Mouse (Mus musculus): Measurements from ENCODE around the gene Olfr1426. TPM values are rescaled to one million over a fixed set of nuclear protein-coding genes. Genes with fewer than 3 reads are reported as not detected.

The Olfr1426 gene
- polyA plus RNA-seq, 1 experiment from 2014 or later: not detected

DNA sequence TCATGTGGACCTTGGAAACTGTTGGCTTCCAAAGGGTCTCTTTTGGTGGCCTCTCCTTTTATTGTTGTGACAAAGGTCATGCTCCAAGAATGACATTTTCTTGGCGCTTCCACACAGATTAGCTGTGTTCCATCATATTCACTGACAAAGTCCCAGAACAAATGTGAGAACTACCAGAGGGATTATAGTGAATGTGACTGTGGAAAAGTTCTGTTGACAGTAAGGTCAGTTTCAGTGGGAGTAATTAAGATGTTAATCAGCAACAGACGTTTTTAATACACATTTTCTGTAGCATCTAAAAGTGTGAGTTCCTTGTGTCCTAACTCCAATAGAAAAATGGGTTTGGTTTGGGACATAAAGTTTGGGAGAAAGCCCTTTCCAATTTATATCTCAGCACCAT is 50.6 kb downstream of the Olfr1426 start, which contains the start of gene Olfr1423:
Gene Olfr1423 (minus strand): TSS at position 101 of the 400 bp plus-strand sequence.
- no peak within 1 kb of the TSS for H3K27ac ChIP-seq (replicated peaks)
- H3K9me3 ChIP-seq: no peaks in the 10 kb centered on the region
- H3K36me3 ChIP-seq (replicated peaks): no peaks in the 10 kb centered on the region
- DNase-seq (ENCODE audit: low spot score): no peak
- no peaks in the 10 kb centered on the region for H3K27me3 ChIP-seq (replicated peaks; ENCODE audit: low read depth, poor library complexity, severe bottlenecking)
- WGBS: 57% methylated on average over 2 of the region's 2 CpGs
- H3K4me3 ChIP-seq: no peak within 1 kb of the TSS
- H3K4me1 ChIP-seq: no peaks in the 10 kb centered on the region

DNA sequence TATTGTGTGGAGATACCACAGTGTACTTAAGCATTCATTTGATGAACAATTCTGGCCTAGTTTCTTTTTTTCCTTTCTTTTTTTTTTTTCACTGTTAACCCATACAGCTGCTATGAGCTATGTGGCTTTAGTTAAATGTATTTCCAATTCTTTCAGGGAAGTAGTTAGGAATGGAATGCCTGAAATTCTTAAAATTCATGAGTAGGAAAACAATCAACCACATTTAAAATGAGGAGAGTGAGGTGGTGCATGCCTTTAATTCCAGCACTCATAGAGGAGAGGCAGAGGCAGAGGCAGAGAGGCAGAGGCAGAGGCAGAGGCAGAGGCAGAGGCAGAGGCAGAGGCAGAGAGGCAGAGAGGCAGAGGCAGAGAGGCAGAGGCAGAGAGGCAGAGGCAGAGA is 54.1 kb downstream of the Olfr1426 start:
- Histone ChIP-seq H3K4me3 (no peak overlapping the region), H3K27me3 (replicated peaks; ENCODE audit: low read depth, poor library complexity, severe bottlenecking) (no peaks in the 10 kb centered on the region), H3K4me1 (no peaks in the 10 kb centered on the region), H3K27ac (replicated peaks) (no peak overlapping the region), H3K9me3 (no peaks in the 10 kb centered on the region), H3K36me3 (replicated peaks) (no peaks in the 10 kb centered on the region)
- no peak for DNase-seq (ENCODE audit: low spot score)

Other genes starting within 250 kb of the Olfr1426 start
- gene Olfr1418, start 230.9 kb downstream of the Olfr1426 start, polyA plus RNA-seq (2016; fragmentation: Nextera tagmentation; extraction: Ambion mirVana): not detected in 2 replicates
- not detected in 2 replicates for gene Olfr1419, start 216.9 kb downstream of the Olfr1426 start, polyA plus RNA-seq (2016; fragmentation: Nextera tagmentation; extraction: Ambion mirVana)
- not detected in 2 replicates for gene Olfr1420, start 205.4 kb downstream of the Olfr1426 start, polyA plus RNA-seq (2016; fragmentation: Nextera tagmentation; extraction: Ambion mirVana)
- 23.4 and 23.6 TPM in 2 replicates for gene Patl1, start 179.6 kb downstream of the Olfr1426 start, polyA plus RNA-seq (2016; fragmentation: Nextera tagmentation; extraction: Ambion mirVana)
- gene Osbp, start 126.1 kb downstream of the Olfr1426 start, polyA plus RNA-seq (2016; fragmentation: Nextera tagmentation; extraction: Ambion mirVana): 2.8 and 3.5 TPM in 2 replicates
- gene Olfr1423, start 50.7 kb downstream of the Olfr1426 start, polyA plus RNA-seq (2016; fragmentation: Nextera tagmentation; extraction: Ambion mirVana): 0.04 and 0.09 TPM in 2 replicates
- gene Olfr1424, start 29.3 kb downstream of the Olfr1426 start, polyA plus RNA-seq (2016; fragmentation: Nextera tagmentation; extraction: Ambion mirVana): not detected in 2 replicates
- not detected in 2 replicates for gene Olfr1425, start 14.3 kb downstream of the Olfr1426 start, polyA plus RNA-seq (2016; fragmentation: Nextera tagmentation; extraction: Ambion mirVana)
- gene Olfr1427, start 11.3 kb upstream of the Olfr1426 start, polyA plus RNA-seq (2016; fragmentation: Nextera tagmentation; extraction: Ambion mirVana): not detected in 2 replicates
- gene Olfr1428, start 23.9 kb upstream of the Olfr1426 start, polyA plus RNA-seq (2016; fragmentation: Nextera tagmentation; extraction: Ambion mirVana): not detected in 2 replicates
- not detected in 2 replicates for gene Olfr76, start 31.2 kb upstream of the Olfr1426 start, polyA plus RNA-seq (2016; fragmentation: Nextera tagmentation; extraction: Ambion mirVana)
- not detected in 2 replicates for gene Olfr1555-ps1, start 78.1 kb upstream of the Olfr1426 start, polyA plus RNA-seq (2016; fragmentation: Nextera tagmentation; extraction: Ambion mirVana)
- not detected in 2 replicates for gene Olfr1431, start 108.6 kb upstream of the Olfr1426 start, polyA plus RNA-seq (2016; fragmentation: Nextera tagmentation; extraction: Ambion mirVana)
- gene Olfr1432, start 140.6 kb upstream of the Olfr1426 start, polyA plus RNA-seq (2016; fragmentation: Nextera tagmentation; extraction: Ambion mirVana): not detected in 2 replicates
- gene Olfr262, start 149.6 kb upstream of the Olfr1426 start, polyA plus RNA-seq (2016; fragmentation: Nextera tagmentation; extraction: Ambion mirVana): not detected in 2 replicates
- gene Olfr235, start 169.0 kb upstream of the Olfr1426 start, polyA plus RNA-seq (2016; fragmentation: Nextera tagmentation; extraction: Ambion mirVana): not detected in 2 replicates
- not detected in 2 replicates for gene Olfr1434, start 187.8 kb upstream of the Olfr1426 start, polyA plus RNA-seq (2016; fragmentation: Nextera tagmentation; extraction: Ambion mirVana)
- not detected in 2 replicates for gene Olfr1436, start 207.1 kb upstream of the Olfr1426 start, polyA plus RNA-seq (2016; fragmentation: Nextera tagmentation; extraction: Ambion mirVana)
- gene Olfr1437, start 233.1 kb upstream of the Olfr1426 start, polyA plus RNA-seq (2016; fragmentation: Nextera tagmentation; extraction: Ambion mirVana): not detected in 2 replicates
- not detected in 2 replicates for gene Olfr1438-ps1, start 243.9 kb upstream of the Olfr1426 start, polyA plus RNA-seq (2016; fragmentation: Nextera tagmentation; extraction: Ambion mirVana)

All from embryonic facial prominence, embryonic 10.5 days (tissue).